Mouse (Mus musculus): Measurements from ENCODE around the gene Gm21973.

- TF ChIP-seq POLR2A (IDR thresholded peaks at IDR 0.05; ENCODE audit: low read depth, low read length) (no peak), CTCF (IDR thresholded peaks at IDR 0.05; ENCODE audit: extremely low read depth, insufficient read depth, insufficient read length, insufficient replicate concordance) (no peak)
Measured at GRCm38 (mm10) chr15:10276386-10276785, 48.8 kb upstream of the Gm21973 start.

Data from spleen, adult 2 months (tissue).